Mouse (Mus musculus) mouse embryonic stem cell (cell line): Measurements from ENCODE around the gene Rab21.

Source experiments
- in situ Hi-C, 2 experiments: fragments of 300-500 bp; cut with MboI; formaldehyde crosslinking; loops; 1 replicate in 1 of 2; 3 replicates in 1 of 2; pipeline ENCODE4 v1.14.3; 2019 to 2020; ENCODE audit warnings: low sequenced_read_pairs in 2 of 2, low pct_unique_long_range_greater_than_20kb in 1 of 2, mixed read lengths in 1 of 2; ENCODE audit not compliant: unreplicated experiment in 1 of 2

Gene Rab21

GRCm38 (mm10) chr10:115250235-115251087, 64.9 kb downstream of the Rab21 start:
- in situ Hi-C loops = no loop called here

GRCm38 (mm10) chr10:115248041-115248440, 67.4 kb downstream of the Rab21 start:
- in situ Hi-C loops = no loop called here

- in situ Hi-C loops = no loop called here
Observed at GRCm38 (mm10) chr10:115245488-115245887, 69.9 kb downstream of the Rab21 start.

- in situ Hi-C loops = no loop called here
Observed at GRCm38 (mm10) chr10:115241082-115241595, 74.3 kb downstream of the Rab21 start.

- in situ Hi-C loops = no loop called here
Observed at GRCm38 (mm10) chr10:115237931-115238330, 77.5 kb downstream of the Rab21 start.
